Mouse (Mus musculus) midbrain, embryonic 16.5 days (tissue): ENCODE results near the gene Stk24. TPM values are rescaled to one million over a fixed set of nuclear protein-coding genes. Genes with fewer than 3 reads are reported as not detected.

Experiments used
- ATAC-seq: fragments of 200-750 bp; cut with Nextera tagmentation; 2 replicates; pipeline ENCODE4 v1.8.0; 2017; ENCODE audit warnings: moderate TSS enrichment
- H3K27ac ChIP-seq: fragments of 300-500 bp; sonication (generic); 2 replicates; pipeline ENCODE4 v1.5.1; 2014; ENCODE audit warnings: mild to moderate bottlenecking, low read length, mixed read lengths
- H3K27me3 ChIP-seq: fragments of 300-500 bp; sonication (generic); 2 replicates; pipeline ENCODE4 v1.6.1; 2014; ENCODE audit warnings: low read depth, low read length, mixed read lengths; ENCODE audit not compliant: control insufficient read depth, insufficient read depth
- H3K36me3 ChIP-seq: fragments of 300-500 bp; sonication (generic); 2 replicates; pipeline ENCODE4 v1.6.1; 2014; ENCODE audit warnings: mild to moderate bottlenecking, low read length, moderate library complexity, mixed read lengths; ENCODE audit not compliant: control insufficient read depth, insufficient read depth
- H3K4me1 ChIP-seq: fragments of 300-500 bp; sonication (generic); 2 replicates; pipeline ENCODE4 v1.6.1; 2014; ENCODE audit warnings: mild to moderate bottlenecking, low read length, mixed read lengths; ENCODE audit not compliant: control insufficient read depth, insufficient read depth
- H3K4me2 ChIP-seq: fragments of 300-500 bp; sonication (generic); 2 replicates; pipeline ENCODE4 v1.6.1; 2014; ENCODE audit warnings: mild to moderate bottlenecking, low read length, mixed read lengths
- H3K4me3 ChIP-seq: fragments of 300-500 bp; sonication (generic); 2 replicates; pipeline ENCODE4 v1.5.1; 2014; ENCODE audit warnings: low read depth, mild to moderate bottlenecking, low read length, moderate library complexity, mixed read lengths
- H3K9ac ChIP-seq: fragments of 300-500 bp; sonication (generic); 2 replicates; pipeline ENCODE4 v1.6.1; 2014; ENCODE audit warnings: low read depth, low read length, mixed read lengths
- H3K9me3 ChIP-seq: fragments of 300-500 bp; sonication (generic); replicated peaks from 2 replicates; pipeline ENCODE4 v1.6.1; 2014; ENCODE audit warnings: mild to moderate bottlenecking, low read length, mixed read lengths; ENCODE audit not compliant: control insufficient read depth, poor library complexity, severe bottlenecking
- WGBS: fragments of 180-500 bp; shearing (Covaris S2); extraction: QIAGEN DNeasy Blood & Tissue Kit; methylation state at CpG from one replicate; pipeline ENCODE4 v1.1.7; 2014; 5-methylcytosine and 5-hydroxymethylcytosine counted together
- polyA plus RNA-seq: library from polyadenylated mRNA; unstranded; fragments of >200 nt; fragmentation: Nextera tagmentation; extraction: Ambion mirVana; gene quantifications from 2 replicates; pipeline ENCODE4 v1.2.1, GENCODE M21; 2015

Stk24 gene
- polyA plus RNA-seq, 1 experiment from 2014 or later: 14.5 TPM

- no peak overlapping the region for H3K9ac ChIP-seq
- no peaks in the 10 kb centered on the region for H3K9me3 ChIP-seq
- WGBS: 93% methylated on average over 9 of the region's 9 CpGs
- H3K4me3 ChIP-seq: no peak overlapping the region
- H3K4me1 ChIP-seq: no peaks in the 10 kb centered on the region
- no peak overlapping the region for H3K4me2 ChIP-seq
- no peak for ATAC-seq
- H3K36me3 ChIP-seq: no peaks in the 10 kb centered on the region
- H3K27ac ChIP-seq: no peak overlapping the region
- no peaks in the 10 kb centered on the region for H3K27me3 ChIP-seq
Observed at GRCm38 (mm10) chr14:121299093-121299492, 80.7 kb downstream of the Stk24 start.

GRCm38 (mm10) chr14:121298537-121298936 lies 81.3 kb downstream of the Stk24 start:
- no peaks in the 10 kb centered on the region for H3K4me1 ChIP-seq
- no peak overlapping the region for H3K27ac ChIP-seq
- WGBS: 90% methylated on average over 5 of the region's 5 CpGs
- no peak overlapping the region for H3K4me3 ChIP-seq
- H3K9me3 ChIP-seq: no peaks in the 10 kb centered on the region
- ATAC-seq: no peak
- H3K9ac ChIP-seq: no peak overlapping the region
- no peaks in the 10 kb centered on the region; the same call in 1 of the 2 replicates for H3K36me3 ChIP-seq
- H3K27me3 ChIP-seq: no peaks in the 10 kb centered on the region
- no peak overlapping the region for H3K4me2 ChIP-seq

- Histone ChIP-seq H3K4me2 (no peak overlapping the region), H3K36me3 (peaks cover 2% of the 10 kb centered on the region; the same call in 1 of the 2 replicates), H3K9me3 (no peaks in the 10 kb centered on the region), H3K27ac (no peak overlapping the region), H3K4me3 (no peak overlapping the region), H3K4me1 (no peaks in the 10 kb centered on the region), H3K27me3 (no peaks in the 10 kb centered on the region), H3K9ac (no peak overlapping the region)
- ATAC-seq: no peak
- 93% methylated on average over 6 of the region's 6 CpGs for WGBS
Observed at GRCm38 (mm10) chr14:121297103-121297502, 82.7 kb downstream of the Stk24 start.

- no peak overlapping the region for H3K27ac ChIP-seq
- H3K4me1 ChIP-seq: no peaks in the 10 kb centered on the region
- H3K27me3 ChIP-seq: no peaks in the 10 kb centered on the region
- ATAC-seq: no peak
- no peak overlapping the region for H3K4me2 ChIP-seq
- H3K9ac ChIP-seq: no peak overlapping the region
- 86% methylated on average over 12 of the region's 12 CpGs for WGBS
- H3K36me3 ChIP-seq: peaks cover 2% of the 10 kb centered on the region; the same call in 1 of the 2 replicates
- H3K4me3 ChIP-seq: no peak overlapping the region
- no peaks in the 10 kb centered on the region for H3K9me3 ChIP-seq
Observed at GRCm38 (mm10) chr14:121294484-121294883, 85.3 kb downstream of the Stk24 start.

GRCm38 (mm10) chr14:121292391-121292790 lies 87.4 kb downstream of the Stk24 start:
- Histone ChIP-seq H3K4me1 (no peaks in the 10 kb centered on the region), H3K9ac (no peak overlapping the region), H3K36me3 (peaks cover 2% of the 10 kb centered on the region; the same call in 1 of the 2 replicates), H3K27ac (no peak overlapping the region), H3K9me3 (no peaks in the 10 kb centered on the region), H3K4me3 (no peak overlapping the region), H3K4me2 (no peak overlapping the region), H3K27me3 (no peaks in the 10 kb centered on the region)
- WGBS: 91% methylated on average over 3 of the region's 3 CpGs
- ATAC-seq: no peak

GRCm38 (mm10) chr14:121291881-121292280 lies 87.9 kb downstream of the Stk24 start:
- Histone ChIP-seq H3K9ac (no peak overlapping the region), H3K36me3 (peaks cover 2% of the 10 kb centered on the region; the same call in 1 of the 2 replicates), H3K4me3 (no peak overlapping the region), H3K27me3 (no peaks in the 10 kb centered on the region), H3K4me1 (no peaks in the 10 kb centered on the region), H3K27ac (no peak overlapping the region), H3K4me2 (no peak overlapping the region), H3K9me3 (no peaks in the 10 kb centered on the region)
- 81% methylated on average over 8 of the region's 8 CpGs for WGBS
- ATAC-seq: no peak

- no peak for ATAC-seq
- Histone ChIP-seq H3K9ac (no peak overlapping the region), H3K9me3 (no peaks in the 10 kb centered on the region), H3K27ac (no peak overlapping the region), H3K4me2 (no peak overlapping the region), H3K4me3 (no peak overlapping the region), H3K36me3 (peaks cover 25% of the 10 kb centered on the region), H3K4me1 (no peaks in the 10 kb centered on the region), H3K27me3 (no peaks in the 10 kb centered on the region)
- 96% methylated on average over 14 of the region's 14 CpGs for WGBS
Observed at GRCm38 (mm10) chr14:121285379-121286120, 94.3 kb downstream of the Stk24 start.

GRCm38 (mm10) chr14:121281336-121281710 lies 98.5 kb downstream of the Stk24 start:
- no peak overlapping the region for H3K27ac ChIP-seq
- H3K4me1 ChIP-seq: no peaks in the 10 kb centered on the region
- no peak overlapping the region for H3K4me3 ChIP-seq
- no peaks in the 10 kb centered on the region for H3K9me3 ChIP-seq
- H3K36me3 ChIP-seq: peaks cover 33% of the 10 kb centered on the region
- H3K27me3 ChIP-seq: no peaks in the 10 kb centered on the region
- no peak overlapping the region for H3K4me2 ChIP-seq
- ATAC-seq: no peak
- no peak overlapping the region for H3K9ac ChIP-seq

GRCm38 (mm10) chr14:121280601-121281335 lies 99.0 kb downstream of the Stk24 start:
- ATAC-seq: no peak
- Histone ChIP-seq H3K9ac (no peak overlapping the region), H3K36me3 (peaks cover 33% of the 10 kb centered on the region), H3K9me3 (no peaks in the 10 kb centered on the region), H3K4me3 (no peak overlapping the region), H3K27ac (no peak overlapping the region), H3K4me1 (no peaks in the 10 kb centered on the region), H3K4me2 (no peak overlapping the region), H3K27me3 (no peaks in the 10 kb centered on the region)
- 88% methylated on average over 16 of the region's 16 CpGs for WGBS
